Mouse (Mus musculus) midbrain, postnatal 0 days (tissue): Measurements from ENCODE around the gene Iscu. TPM values are rescaled to one million over a fixed set of nuclear protein-coding genes. Genes with fewer than 3 reads are reported as not detected.
A peak's percentile ranks its signal among the peaks of the same experiment; 100 is the strongest.

Experiments
- ATAC-seq: fragments of 200-750 bp; cut with Nextera tagmentation; 2 replicates; pipeline ENCODE4 v1.8.0; 2017; ENCODE audit warnings: moderate number of reproducible peaks, mild to moderate bottlenecking, moderate TSS enrichment, moderate library complexity; ENCODE audit not compliant: low FRiP score
- DNase-seq: peaks from one replicate; pipeline ENCODE4 v3.0.0-alpha.2; 2015; ENCODE audit warnings: low spot score
- H3K27ac ChIP-seq: fragments of 300-500 bp; sonication (generic); 2 replicates; pipeline ENCODE4 v1.5.1; 2014; ENCODE audit warnings: low read depth, mild to moderate bottlenecking, low read length, mixed read lengths
- H3K27me3 ChIP-seq: fragments of 300-500 bp; sonication (generic); 2 replicates; pipeline ENCODE4 v1.6.1; 2014; ENCODE audit warnings: low read length, control low read depth, mixed read lengths; ENCODE audit not compliant: insufficient read depth
- H3K36me3 ChIP-seq: fragments of 300-500 bp; sonication (generic); 2 replicates; pipeline ENCODE4 v1.6.1; 2014; ENCODE audit warnings: low read length, control low read depth, mixed read lengths; ENCODE audit not compliant: insufficient read depth
- H3K4me1 ChIP-seq: fragments of 300-500 bp; sonication (generic); 2 replicates; pipeline ENCODE4 v1.6.1; 2014; ENCODE audit warnings: mild to moderate bottlenecking, control low read depth, antibody characterized with exemption, low read length, mixed read lengths; ENCODE audit not compliant: insufficient read depth
- H3K4me2 ChIP-seq: fragments of 300-500 bp; sonication (generic); 2 replicates; pipeline ENCODE4 v1.6.1; 2014; ENCODE audit warnings: low read depth, mild to moderate bottlenecking, low read length, mixed read lengths; ENCODE audit not compliant: poor library complexity, severe bottlenecking
- H3K4me3 ChIP-seq: fragments of 300-500 bp; sonication (generic); 2 replicates; pipeline ENCODE4 v1.5.1; 2014; ENCODE audit warnings: low read depth, mild to moderate bottlenecking, low read length, moderate library complexity
- H3K9ac ChIP-seq: fragments of 300-500 bp; sonication (generic); replicated peaks from 2 replicates; pipeline ENCODE4 v1.6.1; 2014; ENCODE audit warnings: mild to moderate bottlenecking, low read length, moderate library complexity, mixed read lengths; ENCODE audit not compliant: poor library complexity, severe bottlenecking
- H3K9me3 ChIP-seq: fragments of 300-500 bp; sonication (generic); 2 replicates; pipeline ENCODE4 v1.6.1; 2016; ENCODE audit warnings: low read length, control low read depth
- CTCF ChIP-seq: IDR thresholded peaks from 2 replicates; pipeline ENCODE4 v1.5.1; 2016; ENCODE audit warnings: antibody characterized with exemption, mild to moderate bottlenecking
- WGBS: fragments of 180-500 bp; shearing (Covaris S2); extraction: QIAGEN DNeasy Blood & Tissue Kit; methylation state at CpG from one replicate; pipeline ENCODE4 v1.1.7; 2014; 5-methylcytosine and 5-hydroxymethylcytosine counted together
- polyA plus RNA-seq: library from polyadenylated mRNA; unstranded; fragments of >200 nt; fragmentation: Nextera tagmentation; extraction: Ambion mirVana; gene quantifications from 2 replicates; pipeline ENCODE4 v1.2.1, GENCODE M21; 2015
- total RNA-seq: library from RNA; depleted of rRNA; stranded (reverse); fragments of >200 nt; gene quantifications from 2 replicates; pipeline ENCODE4 v1.2.3, GENCODE M21; 2014; rRNA removed

The Iscu gene
- total RNA-seq (65.3 and 65.8 TPM in 2 replicates), polyA plus RNA-seq (96.9 and 102 TPM in 2 replicates)

DNA sequence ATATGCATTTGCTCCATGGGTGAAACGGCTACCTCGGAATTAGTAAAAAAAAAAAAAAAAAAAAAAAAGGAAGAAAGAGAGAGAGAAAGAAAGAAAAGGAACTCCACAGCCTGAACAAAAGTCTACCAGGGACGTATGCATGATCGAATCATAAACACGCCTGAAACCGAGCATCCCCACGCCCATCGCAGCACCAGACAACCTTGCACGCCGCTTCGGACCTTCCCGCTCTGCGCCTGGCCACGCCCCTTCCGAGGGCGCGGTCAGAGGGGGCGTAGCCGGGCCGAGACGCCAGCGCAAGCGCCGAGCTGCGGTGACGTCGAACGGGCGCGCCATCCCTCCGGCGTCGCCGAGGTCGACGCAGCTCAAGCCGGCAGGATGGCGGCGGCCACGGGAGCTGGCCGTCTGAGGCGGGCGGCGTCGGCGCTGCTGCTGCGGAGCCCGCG, at the start of gene Iscu, which contains the start of gene Sart3:
Gene Iscu (plus strand): TSS at position 299 of the 446 bp plus-strand sequence.
Gene Sart3 (minus strand): TSS at position 61 of the 446 bp plus-strand sequence.
- Histone ChIP-seq H3K9ac (peak within 1 kb of the TSS; percentile 95), H3K4me3 (peak within 1 kb of the TSS; percentile 100), H3K9me3 (no peaks in the 10 kb centered on the region), H3K36me3 (peaks cover 24% of the 10 kb centered on the region), H3K27me3 (no peaks in the 10 kb centered on the region), H3K4me2 (peak within 1 kb of the TSS; percentile 95), H3K4me1 (peaks cover 9% of the 10 kb centered on the region; the same call in 1 of the 2 replicates), H3K27ac (peak within 1 kb of the TSS; percentile 99)
- WGBS = under 1% methylated on average over 47 of the region's 49 CpGs
- no peak for TF ChIP-seq CTCF
- DNase-seq = peak; percentile 96
- ATAC-seq = peak; percentile 86

DNA sequence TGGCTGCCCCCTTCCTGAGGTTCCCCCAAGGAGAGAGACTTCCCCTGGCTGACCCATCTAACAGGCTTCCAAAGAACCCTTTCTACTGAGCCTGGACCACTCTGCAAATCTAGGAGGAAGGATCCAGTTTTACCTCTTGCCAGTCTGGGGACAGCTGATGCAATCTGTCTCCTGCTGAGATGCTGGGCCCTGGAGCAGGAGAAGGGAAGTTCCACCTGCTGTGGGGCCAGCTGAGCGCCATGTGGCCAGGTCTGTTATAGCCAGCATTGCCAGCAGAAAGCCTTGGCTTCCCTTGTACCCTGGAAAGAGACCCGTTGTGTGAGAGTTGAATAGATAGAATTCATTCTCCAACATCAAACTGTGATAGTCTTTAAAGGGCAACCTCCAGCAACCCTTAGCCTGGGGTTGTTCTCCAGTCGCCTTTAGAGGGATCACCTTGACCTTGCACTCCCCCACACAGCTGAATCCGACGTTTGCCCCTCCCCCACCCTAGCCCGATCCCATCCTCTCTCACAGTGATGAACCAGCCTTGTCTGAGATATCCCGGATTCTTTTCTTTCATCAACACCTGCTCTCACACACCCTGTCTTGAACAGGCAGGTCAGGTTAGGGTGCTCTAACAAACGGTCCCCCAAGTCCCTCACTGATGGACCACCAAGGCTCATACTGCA, 48.8 kb upstream of the Iscu start:
- 35% methylated on average over 8 of the region's 8 CpGs for WGBS

DNA sequence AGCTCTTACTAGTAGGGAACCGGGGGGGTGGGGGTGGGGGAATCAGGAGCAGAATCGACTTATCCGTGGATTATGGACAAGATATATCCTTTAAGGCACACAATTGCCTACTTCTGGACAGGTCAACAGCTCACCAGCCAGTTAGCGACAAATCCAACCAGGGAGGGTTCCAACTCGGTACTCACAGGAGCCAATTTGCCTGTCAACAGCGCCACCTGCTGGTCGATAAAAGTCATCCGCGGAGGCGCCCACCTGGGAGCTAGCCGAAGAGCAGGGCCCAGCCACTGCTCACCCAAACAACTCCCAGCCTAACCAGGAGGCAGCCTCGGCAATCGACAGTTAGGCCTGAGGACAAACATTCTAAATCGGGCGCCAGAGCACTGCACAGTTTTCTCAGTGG, 48.1 kb upstream of the Iscu start, which contains the start of gene 1700069L16Rik:
Gene 1700069L16Rik (minus strand): TSS at position 327 of the 400 bp plus-strand sequence.
- no peak within 1 kb of the TSS for H3K4me2 ChIP-seq
- DNase-seq = peak; percentile 90
- H3K9me3 ChIP-seq = no peaks in the 10 kb centered on the region
- peak; percentile 59 for ATAC-seq
- H3K4me1 ChIP-seq = no peaks in the 10 kb centered on the region
- no peak within 1 kb of the TSS for H3K27ac ChIP-seq
- peak; percentile 91 for TF ChIP-seq CTCF
- H3K27me3 ChIP-seq = no peaks in the 10 kb centered on the region
- H3K9ac ChIP-seq = no peak within 1 kb of the TSS
- H3K4me3 ChIP-seq = no peak within 1 kb of the TSS
- 4% methylated on average over 15 of the region's 15 CpGs for WGBS
- H3K36me3 ChIP-seq = no peaks in the 10 kb centered on the region

More for the DNA sequence above, 48.8 kb upstream of the Iscu start:
- Histone ChIP-seq H3K4me3 (no peak overlapping the region), H3K4me1 (no peaks in the 10 kb centered on the region), H3K9me3 (no peaks in the 10 kb centered on the region), H3K9ac (no peak overlapping the region), H3K36me3 (no peaks in the 10 kb centered on the region), H3K4me2 (no peak overlapping the region), H3K27ac (no peak overlapping the region), H3K27me3 (no peaks in the 10 kb centered on the region)
- ATAC-seq (no peak), DNase-seq (peak; percentile 55)
- no peak for TF ChIP-seq CTCF

DNA sequence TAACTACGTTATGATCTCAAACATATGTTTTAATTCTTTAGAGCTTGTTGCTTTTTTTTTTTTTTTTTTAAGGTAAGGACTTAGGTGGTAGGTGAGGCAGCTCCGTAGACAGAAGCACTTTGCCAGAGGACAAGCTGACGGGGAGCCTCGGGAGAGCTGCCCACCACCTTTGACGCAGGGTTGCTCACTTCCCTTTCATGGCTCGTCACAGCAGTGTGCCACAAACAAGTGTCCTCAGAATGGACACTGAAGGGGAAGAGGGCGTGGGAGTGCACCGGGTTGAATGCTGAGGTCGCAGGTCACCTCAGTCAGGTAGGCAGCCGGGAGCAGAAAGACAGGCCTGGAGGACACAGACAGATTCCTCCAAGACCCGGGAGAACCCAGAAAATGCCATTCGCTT, 47.1 kb upstream of the Iscu start:
- H3K4me1 ChIP-seq = peaks cover 4% of the 10 kb centered on the region; the same call in 1 of the 2 replicates
- no peak for ATAC-seq
- no peaks in the 10 kb centered on the region for H3K9me3 ChIP-seq
- no peak for TF ChIP-seq CTCF
- H3K4me2 ChIP-seq = no peak overlapping the region
- 64% methylated on average over 12 of the region's 12 CpGs for WGBS
- H3K27me3 ChIP-seq = no peaks in the 10 kb centered on the region
- H3K27ac ChIP-seq = no peak overlapping the region
- no peaks in the 10 kb centered on the region for H3K36me3 ChIP-seq
- H3K4me3 ChIP-seq = no peak overlapping the region
- no peak for DNase-seq
- H3K9ac ChIP-seq = no peak overlapping the region

DNA sequence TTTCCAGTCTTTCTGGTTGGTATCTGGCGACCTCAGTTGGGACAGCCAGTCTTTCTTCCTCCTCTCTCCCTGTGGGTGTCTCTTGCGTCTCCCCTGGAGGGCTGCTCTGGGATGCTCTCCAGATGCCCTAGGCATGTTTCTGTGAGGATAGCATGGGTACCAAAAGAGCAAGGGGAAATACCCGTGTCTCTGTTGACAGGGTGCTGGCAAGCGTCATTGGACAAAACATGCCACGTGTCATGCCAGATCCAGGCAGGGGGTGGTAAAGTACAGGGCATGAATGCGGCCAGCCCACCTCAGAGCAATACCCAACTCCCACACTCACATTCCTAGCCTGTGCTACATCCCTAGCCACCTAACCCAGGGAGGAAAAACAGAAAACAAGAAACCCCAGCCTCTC, 45.9 kb upstream of the Iscu start:
- no peak overlapping the region for H3K27ac ChIP-seq
- H3K9ac ChIP-seq = no peak overlapping the region
- no peak overlapping the region for H3K4me3 ChIP-seq
- no peak for TF ChIP-seq CTCF
- ATAC-seq = no peak
- H3K4me2 ChIP-seq = no peak overlapping the region
- DNase-seq = no peak
- H3K27me3 ChIP-seq = no peaks in the 10 kb centered on the region
- WGBS = 77% methylated on average over 6 of the region's 6 CpGs
- H3K4me1 ChIP-seq = peaks cover 13% of the 10 kb centered on the region; the same call in 1 of the 2 replicates
- no peaks in the 10 kb centered on the region for H3K9me3 ChIP-seq
- no peaks in the 10 kb centered on the region for H3K36me3 ChIP-seq

DNA sequence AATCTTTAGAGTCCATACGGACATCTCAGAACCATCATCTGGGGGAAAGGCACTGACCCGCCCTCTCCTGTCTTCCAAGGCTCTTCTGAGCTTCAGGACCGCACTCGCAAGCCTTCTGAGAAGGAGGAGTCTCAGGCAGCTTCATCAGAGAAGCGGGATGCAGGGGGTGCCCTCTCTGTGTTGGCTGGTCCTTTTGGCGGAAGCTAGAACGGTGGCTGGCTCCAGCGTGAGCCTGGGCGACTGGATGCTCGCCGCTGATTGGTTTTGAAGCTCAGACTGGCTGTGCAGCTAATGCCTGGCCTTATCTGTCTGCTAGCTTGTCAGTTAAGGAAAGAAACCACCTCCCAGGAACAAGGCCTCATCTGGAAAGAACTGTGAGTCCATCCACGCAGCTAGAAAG, 45.3 kb upstream of the Iscu start:
- Histone ChIP-seq H3K36me3 (no peaks in the 10 kb centered on the region), H3K27ac (no peak overlapping the region), H3K4me3 (no peak overlapping the region), H3K9me3 (no peaks in the 10 kb centered on the region), H3K9ac (no peak overlapping the region), H3K4me2 (no peak overlapping the region), H3K4me1 (peaks cover 13% of the 10 kb centered on the region; the same call in 1 of the 2 replicates), H3K27me3 (no peaks in the 10 kb centered on the region)
- WGBS = 71% methylated on average over 12 of the region's 12 CpGs
- TF ChIP-seq CTCF = no peak
- DNase-seq (no peak), ATAC-seq (no peak)
